Mouse (Mus musculus) embryo, embryonic 10.5 days (tissue): ENCODE measurements at regions not wholly inside any gene's neighbourhood (a gene's known extent, or its start where the extent isn't known, plus 50 kb on each side); places are given as distances from the start of the nearest gene placed in this dataset.
"Not testable (repeated sequence)": the region's sequence is repeated elsewhere in the genome, so short reads cannot be mapped to it uniquely, and the experiment has no call there.

Experiments used
- DNase-seq: peaks from one replicate; pipeline ENCODE4 v3.0.0-alpha.2; 2015; ENCODE audit warnings: low spot score

- DNase-seq, result no peak
Observed at GRCm38 (mm10) chr9:48053580-48053979, 108.2 kb upstream of the Nxpe4 start.

GRCm38 (mm10) chr9:48055246-48055645, 106.6 kb upstream of the Nxpe4 start:
- peak; percentile 42 for DNase-seq

GRCm38 (mm10) chr9:48058599-48058998, 103.2 kb upstream of the Nxpe4 start:
- peak; percentile 33 for DNase-seq

- no peak for DNase-seq
Observed at GRCm38 (mm10) chr9:48059549-48060165, 102.2 kb upstream of the Nxpe4 start.

GRCm38 (mm10) chr9:48060996-48061395, 100.8 kb upstream of the Nxpe4 start:
- DNase-seq, result no peak

- DNase-seq, result no peak
Observed at GRCm38 (mm10) chr9:48066730-48067345, 95.0 kb upstream of the Nxpe4 start.

GRCm38 (mm10) chr9:48072592-48072991, 89.2 kb upstream of the Nxpe4 start:
- no peak for DNase-seq

GRCm38 (mm10) chr9:48073096-48073495, 88.7 kb upstream of the Nxpe4 start:
- no peak for DNase-seq

- no peak for DNase-seq
Observed at GRCm38 (mm10) chr9:48075661-48076240, 86.1 kb upstream of the Nxpe4 start.

GRCm38 (mm10) chr9:48082461-48082860, 79.4 kb upstream of the Nxpe4 start:
- no peak for DNase-seq

GRCm38 (mm10) chr9:48084196-48084595, 77.6 kb upstream of the Nxpe4 start:
- not testable (repeated sequence) for DNase-seq

- DNase-seq, result peak; percentile 30
Observed at GRCm38 (mm10) chr9:48089661-48090060, 72.2 kb upstream of the Nxpe4 start.

GRCm38 (mm10) chr9:48094756-48095155, 67.1 kb upstream of the Nxpe4 start:
- DNase-seq, result no peak

GRCm38 (mm10) chr9:48099846-48100245, 62.0 kb upstream of the Nxpe4 start:
- DNase-seq, result peak; percentile 45

GRCm38 (mm10) chr9:48106441-48107167, 55.2 kb upstream of the Nxpe4 start:
- no peak for DNase-seq

- DNase-seq, result no peak
Observed at GRCm38 (mm10) chr9:48108994-48109619, 52.7 kb upstream of the Nxpe4 start.

GRCm38 (mm10) chr9:48111316-48111890, 50.4 kb upstream of the Nxpe4 start:
- DNase-seq, result no peak
